Mouse (Mus musculus) G1E (cell line): ENCODE measurements at regions not wholly inside any gene's neighbourhood (a gene's known extent, or its start where the extent isn't known, plus 50 kb on each side); places are given as distances from the start of the nearest gene placed in this dataset.

Experiments used
- ATAC-seq: 2 replicates; pipeline ENCODE4 v1.8.0; 2016; ENCODE audit warnings: mild to moderate bottlenecking; ENCODE audit not compliant: insufficient number of reproducible peaks, poor library complexity, low FRiP score, severe bottlenecking; ENCODE audit errors: extremely low read depth
- DNase-seq: peaks from one replicate; pipeline ENCODE4 v3.0.0; 2012; ENCODE audit warnings: low spot score
- H3K27me3 ChIP-seq: 2 replicates; pipeline ENCODE4 v1.6.1; 2012; ENCODE audit warnings: mild to moderate bottlenecking, low read length, inconsistent platforms; ENCODE audit not compliant: insufficient read depth
- H3K36me3 ChIP-seq: replicated peaks from 2 replicates; pipeline ENCODE3; 2012; ENCODE audit warnings: mild to moderate bottlenecking, inconsistent platforms
- H3K4me1 ChIP-seq: 2 replicates; pipeline ENCODE4 v1.6.1; 2012; ENCODE audit warnings: low read depth, low read length, inconsistent platforms, mixed read lengths; ENCODE audit not compliant: insufficient read depth
- H3K4me3 ChIP-seq: 2 replicates; pipeline ENCODE4 v1.5.1; 2012; ENCODE audit warnings: low read depth, mild to moderate bottlenecking, inconsistent platforms, low read length, moderate library complexity, mixed read lengths
- H3K9me3 ChIP-seq: replicated peaks from 2 replicates; pipeline ENCODE4 v1.6.1; 2012; ENCODE audit warnings: inconsistent platforms
- CTCF ChIP-seq: IDR thresholded peaks from 2 replicates; pipeline ENCODE4 v1.5.1; 2012; ENCODE audit warnings: low read depth, low read length, inconsistent platforms, mixed read lengths
- GATA1 ChIP-seq: IDR thresholded peaks from 2 replicates; pipeline ENCODE4 v1.6.1; 2012; ENCODE audit warnings: borderline replicate concordance, low read length, inconsistent platforms, mixed read lengths
- GATA2 ChIP-seq: IDR thresholded peaks from 2 replicates; pipeline ENCODE4 v1.6.1; 2012; ENCODE audit warnings: low read depth, low read length, inconsistent platforms, borderline replicate concordance
- POLR2AphosphoS5 ChIP-seq: IDR thresholded peaks from 2 replicates; pipeline ENCODE4 v1.6.1; 2012; ENCODE audit warnings: low read depth, low read length, inconsistent platforms; ENCODE audit not compliant: insufficient replicate concordance
- TAL1 ChIP-seq: conservative IDR thresholded peaks from 2 replicates; pipeline ENCODE4 v1.6.1; 2012; ENCODE audit warnings: low read depth, low read length, inconsistent platforms, mixed read lengths

DNA sequence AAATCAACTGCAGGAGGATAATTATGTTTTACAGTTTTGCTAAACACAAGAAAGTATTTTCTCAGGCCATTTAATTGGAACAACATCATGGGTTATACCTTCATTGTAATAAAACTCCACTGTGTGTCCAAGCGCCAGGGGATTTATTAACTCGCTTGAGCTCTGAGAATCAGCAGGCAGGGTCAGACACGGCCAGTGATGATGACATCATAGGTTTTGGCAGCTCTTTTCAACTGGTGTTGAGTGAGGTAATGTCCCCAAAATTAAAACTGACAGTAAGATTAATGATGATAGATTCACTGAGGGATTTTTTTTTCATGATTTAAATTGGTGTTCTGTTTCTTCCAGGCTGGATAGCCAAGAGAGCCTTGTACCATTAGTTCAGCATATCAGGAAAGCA, 576.7 kb upstream of the Clint1 start:
- ATAC-seq (no peak), DNase-seq (no peak)

DNA sequence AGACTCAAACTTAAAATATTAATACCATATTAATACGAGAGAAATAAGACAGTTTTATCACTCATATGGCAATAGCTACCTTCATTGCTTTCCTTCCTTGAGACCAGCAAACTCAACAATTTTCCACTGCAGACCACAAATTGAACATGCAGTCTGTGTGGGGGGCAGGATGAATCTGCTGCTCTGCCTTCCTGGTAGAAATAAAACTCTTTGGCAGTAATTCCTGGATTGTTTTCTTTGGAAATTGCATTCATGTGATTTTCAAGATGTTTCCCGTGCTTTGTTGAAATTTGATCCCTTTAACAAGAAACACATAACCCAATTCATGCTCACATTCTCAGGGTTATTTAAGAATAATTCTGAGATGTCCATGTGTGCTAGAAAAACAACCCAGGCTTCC, 555.1 kb upstream of the Clint1 start:
- Histone ChIP-seq H3K36me3 (no peaks in the 10 kb centered on the region), H3K27me3 (no peaks in the 10 kb centered on the region), H3K4me3 (no peak overlapping the region), H3K4me1 (no peaks in the 10 kb centered on the region), H3K9me3 (no peaks in the 10 kb centered on the region)
- ATAC-seq: no peak
- no peak for DNase-seq
- no peak for TF ChIP-seq CTCF
- TF ChIP-seq TAL1: no peak
- TF ChIP-seq POLR2AphosphoS5: no peak
- TF ChIP-seq GATA2: no peak
- TF ChIP-seq GATA1: no peak

More for the DNA sequence above, 576.7 kb upstream of the Clint1 start:
- H3K4me3 ChIP-seq: no peak overlapping the region
- H3K4me1 ChIP-seq: no peaks in the 10 kb centered on the region
- no peaks in the 10 kb centered on the region for H3K9me3 ChIP-seq
- no peaks in the 10 kb centered on the region for H3K27me3 ChIP-seq
- no peak for TF ChIP-seq CTCF
- TF ChIP-seq TAL1: no peak
- H3K36me3 ChIP-seq: no peaks in the 10 kb centered on the region

- Histone ChIP-seq H3K27me3 (no peaks in the 10 kb centered on the region), H3K36me3 (no peaks in the 10 kb centered on the region), H3K9me3 (no peaks in the 10 kb centered on the region), H3K4me3 (no peak overlapping the region), H3K4me1 (no peaks in the 10 kb centered on the region)
- ATAC-seq (no peak), DNase-seq (no peak)
- TF ChIP-seq GATA1 (no peak), POLR2AphosphoS5 (no peak), TAL1 (no peak), CTCF (no peak), GATA2 (no peak)
Observed at GRCm38 (mm10) chr11:45311934-45312333, 539.9 kb upstream of the Clint1 start.

GRCm38 (mm10) chr11:45323766-45324165, 528.1 kb upstream of the Clint1 start:
- TF ChIP-seq TAL1 (no peak), CTCF (no peak), GATA1 (no peak), POLR2AphosphoS5 (no peak), GATA2 (no peak)
- Histone ChIP-seq H3K4me3 (no peak overlapping the region), H3K4me1 (no peaks in the 10 kb centered on the region), H3K27me3 (no peaks in the 10 kb centered on the region), H3K9me3 (no peaks in the 10 kb centered on the region), H3K36me3 (no peaks in the 10 kb centered on the region)
- ATAC-seq (no peak), DNase-seq (no peak)

GRCm38 (mm10) chr11:45330319-45330718, 521.5 kb upstream of the Clint1 start:
- Histone ChIP-seq H3K36me3 (no peaks in the 10 kb centered on the region), H3K4me3 (no peak overlapping the region), H3K27me3 (no peaks in the 10 kb centered on the region), H3K4me1 (no peaks in the 10 kb centered on the region), H3K9me3 (no peaks in the 10 kb centered on the region)
- TF ChIP-seq GATA1: no peak
- TF ChIP-seq CTCF: no peak
- TF ChIP-seq GATA2: no peak
- no peak for TF ChIP-seq TAL1
- TF ChIP-seq POLR2AphosphoS5: no peak
- ATAC-seq: no peak
- no peak for DNase-seq

GRCm38 (mm10) chr11:45333756-45334155, 518.1 kb upstream of the Clint1 start:
- DNase-seq: no peak
- no peak for TF ChIP-seq GATA1
- TF ChIP-seq CTCF: no peak
- no peak for TF ChIP-seq TAL1
- no peak for TF ChIP-seq POLR2AphosphoS5
- no peak for TF ChIP-seq GATA2
- Histone ChIP-seq H3K27me3 (no peaks in the 10 kb centered on the region), H3K4me1 (no peaks in the 10 kb centered on the region), H3K36me3 (no peaks in the 10 kb centered on the region), H3K4me3 (no peak overlapping the region), H3K9me3 (no peaks in the 10 kb centered on the region)
- no peak for ATAC-seq

DNA sequence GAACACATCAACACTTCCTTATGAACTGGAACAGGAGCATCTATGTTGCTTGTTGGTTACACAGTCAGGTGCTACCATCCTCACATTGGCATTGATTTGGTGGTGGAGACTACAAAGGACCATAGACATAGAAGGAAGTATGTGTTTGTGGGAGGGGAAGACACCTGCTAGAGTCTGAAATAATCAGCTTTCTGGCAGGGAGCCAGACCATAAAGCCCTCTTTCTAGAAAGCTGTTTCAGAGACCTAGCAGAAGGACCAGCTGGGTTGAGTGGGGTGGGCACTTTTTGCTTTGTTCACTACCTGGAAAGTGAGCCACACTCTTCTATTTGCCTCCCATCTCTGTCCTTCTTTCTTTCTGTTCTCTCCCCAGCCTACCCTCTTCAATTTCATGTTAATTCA, 502.5 kb upstream of the Clint1 start:
- Histone ChIP-seq H3K4me1 (no peaks in the 10 kb centered on the region), H3K36me3 (no peaks in the 10 kb centered on the region), H3K9me3 (no peaks in the 10 kb centered on the region), H3K4me3 (no peak overlapping the region), H3K27me3 (no peaks in the 10 kb centered on the region)
- ATAC-seq: no peak
- DNase-seq: no peak
- TF ChIP-seq GATA1 (no peak), GATA2 (no peak), POLR2AphosphoS5 (no peak), TAL1 (no peak), CTCF (no peak)
